Mouse (Mus musculus) layer of hippocampus, adult 8-10 months (tissue): Measurements from ENCODE around the gene Fcho2. TPM values are rescaled to one million over a fixed set of nuclear protein-coding genes. Genes with fewer than 3 reads are reported as not detected.

ENCODE experiments used
- DNase-seq, 2 experiments: peaks; one replicate each; pipeline ENCODE4 v3.0.0; 2022; ENCODE audit warnings: low spot score in 2 of 2
- total RNA-seq, 4 experiments: library from RNA; stranded (reverse); gene quantifications; 2 replicates each; pipeline ENCODE4 v1.2.4; 2022

Fcho2 gene
- total RNA-seq, 4 experiments from 2014 or later: 39.9 to 52.4 (median 43.7) TPM

GRCm38 (mm10) chr13:98680470-98681060, 134.7 kb downstream of the Fcho2 start:
- DNase-seq: no peak

- DNase-seq: no peak
Observed at GRCm38 (mm10) chr13:98679631-98680041, 135.6 kb downstream of the Fcho2 start.

- DNase-seq: no peak
Observed at GRCm38 (mm10) chr13:98679230-98679629, 136.0 kb downstream of the Fcho2 start.

- DNase-seq: no peak
Observed at GRCm38 (mm10) chr13:98673922-98674321, 141.3 kb downstream of the Fcho2 start.

Other genes with a start within 250 kb of the Fcho2 start
- gene Tmem174, start 178.0 kb downstream of the Fcho2 start, total RNA-seq: under 1 TPM in 2 of 4 experiments, not detected in 2; 0.23 to 0.33 TPM
- gene Tmem171, start 120.6 kb downstream of the Fcho2 start, total RNA-seq: 1 to 10 TPM; 1.0 to 1.2 (median 1.1) TPM
- 10 to 100 TPM; 62.4 to 73.5 (median 71.6) TPM for gene Tnpo1, start 110.9 kb upstream of the Fcho2 start, total RNA-seq
- gene 1700024P04Rik, start 169.1 kb upstream of the Fcho2 start, total RNA-seq: not detected